Mouse (Mus musculus): ENCODE results near the gene Rho.

The Rho gene

DNA sequence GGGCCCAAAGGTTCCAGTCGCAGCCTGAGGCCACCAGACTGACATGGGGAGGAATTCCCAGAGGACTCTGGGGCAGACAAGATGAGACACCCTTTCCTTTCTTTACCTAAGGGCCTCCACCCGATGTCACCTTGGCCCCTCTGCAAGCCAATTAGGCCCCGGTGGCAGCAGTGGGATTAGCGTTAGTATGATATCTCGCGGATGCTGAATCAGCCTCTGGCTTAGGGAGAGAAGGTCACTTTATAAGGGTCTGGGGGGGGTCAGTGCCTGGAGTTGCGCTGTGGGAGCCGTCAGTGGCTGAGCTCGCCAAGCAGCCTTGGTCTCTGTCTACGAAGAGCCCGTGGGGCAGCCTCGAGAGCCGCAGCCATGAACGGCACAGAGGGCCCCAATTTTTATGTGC, at the start of gene Rho:
Gene Rho, plus strand, starts transcription at position 110 of the 400 bp plus-strand sequence.
- DNase-seq = no peak

- no peak for DNase-seq
Observed at GRCm38 (mm10) chr6:115884018-115884417, 47.5 kb upstream of the Rho start.

- no peak for DNase-seq
Observed at GRCm38 (mm10) chr6:115886894-115887293, 44.7 kb upstream of the Rho start.

DNA sequence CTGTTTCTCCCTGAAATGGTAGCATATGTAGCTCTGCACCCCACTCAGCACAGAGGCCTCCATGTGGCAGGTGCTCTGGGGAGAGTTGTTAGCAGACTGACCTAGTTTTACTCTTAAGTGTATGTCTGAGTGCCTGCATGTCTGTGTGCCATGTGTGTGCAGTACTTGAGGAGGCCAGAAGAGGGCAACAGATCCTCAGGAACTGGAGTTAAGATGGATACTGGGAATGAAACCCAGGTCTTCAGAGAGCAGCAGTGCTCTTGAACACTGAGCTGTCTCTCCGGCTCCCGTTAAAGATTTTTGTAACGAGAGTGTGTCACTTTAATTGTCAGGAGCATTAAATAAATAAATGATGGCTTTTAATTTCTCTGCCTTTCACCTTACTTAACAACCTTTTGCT, 43.3 kb upstream of the Rho start:
- DNase-seq = no peak

DNA sequence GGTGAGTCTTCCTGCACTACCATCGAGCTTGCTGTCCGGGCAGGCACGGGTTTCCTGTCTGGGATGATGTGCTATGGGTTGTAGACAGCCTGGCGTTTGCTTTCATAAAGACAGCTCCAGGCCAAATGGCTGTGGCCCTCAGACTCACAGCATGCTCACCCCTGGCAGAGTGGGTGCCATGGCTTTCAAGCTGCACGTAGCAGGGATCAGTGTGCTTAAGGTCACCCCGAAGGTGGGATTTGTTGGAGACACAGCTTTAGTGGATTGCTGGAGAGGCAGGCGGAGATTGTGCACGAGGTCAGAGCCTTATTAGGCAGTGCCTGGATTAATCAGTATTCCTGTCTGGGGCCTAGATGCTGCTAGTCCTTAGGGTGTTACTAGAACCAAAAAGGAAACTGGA, 40.9 kb upstream of the Rho start:
- DNase-seq = no peak

DNA sequence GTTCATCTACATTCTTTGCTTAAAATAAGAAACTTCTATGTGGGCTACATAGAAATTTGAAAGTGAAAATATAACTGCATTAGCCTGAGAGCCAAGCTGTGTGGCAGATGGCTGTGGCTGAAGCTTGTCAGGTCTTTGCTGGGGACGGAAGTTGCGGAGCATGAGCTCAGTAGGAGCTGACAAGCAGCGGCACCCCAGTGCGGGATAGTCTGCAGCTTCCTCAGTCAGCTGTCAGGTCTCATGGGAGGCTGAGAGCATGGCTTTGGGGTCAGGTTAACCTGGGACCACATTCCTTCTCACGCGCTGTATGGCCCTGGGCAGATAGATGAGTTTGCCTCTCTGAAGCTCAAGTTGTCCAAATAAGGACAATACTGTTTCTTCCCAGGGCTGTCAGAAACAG, 40.5 kb upstream of the Rho start:
- no peak for DNase-seq

DNA sequence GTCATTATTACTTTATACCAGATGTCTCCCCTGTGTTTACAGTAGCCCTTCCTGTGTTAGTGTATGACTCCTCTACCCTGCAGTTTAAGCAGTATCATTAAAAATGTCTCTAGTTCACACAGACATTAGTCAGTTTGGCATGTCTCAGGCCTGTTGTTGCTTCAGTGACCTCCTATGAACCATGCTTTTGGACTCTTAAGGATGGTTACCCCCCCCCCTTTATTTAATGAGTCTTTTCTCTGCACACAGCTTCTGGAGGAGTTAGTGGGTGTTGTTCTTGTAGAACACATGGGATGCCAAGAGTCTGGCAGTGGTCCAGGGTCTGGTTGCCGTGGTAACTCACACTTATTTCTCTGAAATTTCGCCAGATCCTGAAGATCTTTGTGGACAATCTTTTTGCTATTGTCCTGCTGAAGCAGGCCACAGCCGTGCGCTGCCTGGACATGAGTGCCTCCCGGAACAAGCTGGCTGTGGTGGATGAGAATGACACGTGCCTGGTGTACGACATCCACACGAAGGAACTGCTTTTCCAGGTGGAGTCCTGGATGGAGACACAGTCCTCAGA, 40.0 kb upstream of the Rho start:
- DNase-seq = peak; percentile 56 to 61

DNA sequence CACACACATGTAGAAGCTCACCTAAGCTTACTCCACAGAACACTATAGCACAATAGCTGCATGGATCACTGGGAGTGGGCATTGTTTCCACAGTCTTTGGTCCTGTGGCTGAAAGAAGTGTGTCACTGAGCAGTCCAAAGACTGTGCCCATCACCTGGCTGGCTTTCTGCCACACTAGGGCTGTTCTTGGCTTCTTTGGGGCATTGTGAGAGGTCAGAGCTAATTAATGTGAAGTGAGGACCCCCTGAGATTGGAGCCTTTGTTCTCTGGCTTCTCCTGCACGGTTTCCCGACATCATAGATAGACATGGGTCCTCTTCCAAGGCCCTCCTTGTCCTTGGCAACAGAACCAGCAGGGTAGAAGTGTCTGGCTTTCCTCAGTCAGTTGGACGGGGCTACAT, 39.2 kb upstream of the Rho start:
- no peak for DNase-seq

GRCm38 (mm10) chr6:115896346-115896745, 35.2 kb upstream of the Rho start:
- DNase-seq = no peak

- DNase-seq = no peak
Observed at GRCm38 (mm10) chr6:115897117-115897516, 34.4 kb upstream of the Rho start.

DNA sequence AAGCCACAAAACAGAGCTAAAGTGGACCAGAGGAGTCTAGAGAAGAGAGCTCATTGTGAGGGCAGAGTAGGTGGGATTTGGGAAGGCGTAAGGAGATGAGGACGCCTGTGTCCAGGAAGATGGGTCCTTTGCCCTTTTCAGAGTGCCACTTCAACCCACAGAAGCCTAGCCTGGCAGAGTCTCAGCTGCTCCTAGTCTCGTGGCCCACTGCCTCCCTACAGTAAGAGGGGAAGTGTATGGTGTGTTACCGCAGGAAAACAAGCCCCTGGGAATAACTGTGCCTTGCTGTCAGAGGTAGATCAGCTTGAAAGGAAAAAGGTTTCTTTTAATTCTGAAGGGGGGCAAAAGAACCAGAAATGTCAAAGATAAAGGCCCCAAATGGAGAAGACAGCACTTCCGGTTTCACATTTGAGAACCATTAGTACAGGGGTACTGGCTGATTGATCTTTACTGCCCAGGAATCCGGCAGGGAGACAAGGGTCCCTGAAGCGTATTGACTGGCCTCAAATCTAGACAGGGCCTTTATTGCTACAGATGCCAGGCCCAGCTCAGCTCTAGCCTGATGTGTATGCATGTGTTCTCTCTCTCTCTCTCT, 33.5 kb upstream of the Rho start:
- no peak for DNase-seq

DNA sequence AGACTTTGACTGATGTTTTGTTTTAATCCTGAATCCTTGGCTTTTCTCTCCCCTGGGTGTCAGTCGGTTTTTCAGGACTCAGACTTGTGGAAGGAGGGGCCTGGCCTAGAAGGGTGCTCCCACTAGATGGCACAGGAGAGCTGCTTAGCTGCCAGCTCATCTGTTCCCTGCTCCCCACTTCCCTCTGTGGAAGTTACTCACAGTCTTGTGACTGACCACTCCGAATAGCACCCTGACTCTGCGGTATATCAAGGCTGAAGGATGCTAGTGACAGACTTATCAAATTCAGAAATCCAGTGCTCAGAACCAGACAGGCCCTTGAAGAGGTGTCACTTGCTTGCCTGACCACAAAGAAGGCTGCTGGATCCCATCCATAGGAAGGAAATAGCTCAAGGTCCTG, 30.5 kb upstream of the Rho start:
- DNase-seq = peak; percentile 85 to 87

DNA sequence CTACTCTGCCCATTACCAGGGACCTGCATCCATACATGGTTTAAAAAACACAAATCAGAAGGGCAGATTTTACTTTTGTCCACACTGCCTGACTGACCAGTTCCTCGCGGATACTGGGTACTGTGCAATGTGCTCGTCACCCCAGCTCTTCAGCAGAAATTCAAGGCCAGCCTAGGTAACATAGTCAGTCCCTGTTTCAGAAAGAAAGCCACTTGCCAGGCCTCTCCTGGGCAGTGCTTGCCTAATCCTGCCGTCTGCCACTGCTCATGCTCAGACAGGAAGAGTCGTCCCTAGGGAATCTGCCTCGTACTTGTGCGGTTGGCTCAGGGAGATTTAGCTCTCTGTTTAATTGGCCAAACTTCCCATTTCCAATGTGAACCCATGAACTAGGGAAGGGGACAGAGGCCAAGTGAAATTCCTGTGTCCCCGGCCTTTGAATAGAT, 30.0 kb upstream of the Rho start:
- DNase-seq = peak in 1 of 2 experiments; percentile 32

DNA sequence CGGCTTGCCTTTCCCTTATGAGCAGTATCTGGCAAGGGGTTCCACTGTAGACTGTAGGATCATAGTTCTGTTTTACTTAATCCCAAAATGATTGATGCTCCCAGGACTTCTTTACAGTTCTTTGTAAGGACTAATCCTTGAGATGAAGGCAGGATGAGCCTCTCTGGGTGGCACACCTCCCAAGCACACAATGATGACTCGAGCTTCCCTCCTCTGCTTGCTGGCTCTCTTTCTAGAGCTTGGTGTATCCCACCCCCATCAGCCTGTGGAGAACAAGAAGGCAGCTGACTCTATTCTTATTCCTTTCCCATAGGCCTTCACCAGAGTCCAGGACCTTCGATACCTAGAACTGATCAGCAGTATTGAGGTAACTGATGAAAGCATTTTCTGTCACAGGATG, 29.0 kb upstream of the Rho start:
- no peak for DNase-seq

DNA sequence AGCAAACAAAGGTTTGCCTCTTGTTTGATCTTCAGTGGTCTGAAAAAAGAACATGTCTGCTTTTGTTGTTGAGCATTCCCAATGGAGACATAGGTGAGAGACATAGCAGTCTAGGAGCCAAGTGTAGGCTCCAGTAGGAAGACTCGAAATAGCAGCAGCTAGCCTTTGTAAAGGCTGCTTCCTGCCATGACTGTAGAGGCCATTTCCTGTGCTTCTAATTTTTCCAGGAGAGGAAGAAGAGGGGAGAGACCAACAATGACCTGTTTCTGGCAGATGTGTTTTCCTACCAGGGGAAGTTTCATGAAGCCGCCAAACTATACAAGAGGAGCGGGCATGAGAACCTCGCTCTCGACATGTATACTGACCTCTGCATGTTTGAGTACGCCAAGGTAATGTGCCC, 26.0 kb upstream of the Rho start:
- no peak for DNase-seq

DNA sequence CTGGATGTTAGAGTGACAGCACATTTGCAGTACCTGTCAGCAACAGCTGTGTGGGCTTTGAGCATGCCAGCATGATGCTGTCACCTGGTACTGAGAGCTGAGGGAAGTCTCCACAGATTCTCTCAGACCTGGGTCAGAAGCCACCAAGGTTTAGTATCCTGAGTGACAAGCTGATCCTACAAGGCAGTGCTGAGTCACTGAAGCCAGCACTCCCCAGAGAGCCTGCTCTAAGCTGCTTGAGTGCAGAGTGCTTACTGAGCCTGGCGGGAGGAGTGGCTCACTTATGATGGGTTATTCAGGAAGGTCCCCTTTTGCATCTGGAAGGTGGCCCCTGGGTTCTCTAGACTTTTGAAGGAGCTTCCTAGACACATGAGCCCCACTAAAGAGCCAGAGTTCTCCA, 25.1 kb upstream of the Rho start:
- no peak for DNase-seq

DNA sequence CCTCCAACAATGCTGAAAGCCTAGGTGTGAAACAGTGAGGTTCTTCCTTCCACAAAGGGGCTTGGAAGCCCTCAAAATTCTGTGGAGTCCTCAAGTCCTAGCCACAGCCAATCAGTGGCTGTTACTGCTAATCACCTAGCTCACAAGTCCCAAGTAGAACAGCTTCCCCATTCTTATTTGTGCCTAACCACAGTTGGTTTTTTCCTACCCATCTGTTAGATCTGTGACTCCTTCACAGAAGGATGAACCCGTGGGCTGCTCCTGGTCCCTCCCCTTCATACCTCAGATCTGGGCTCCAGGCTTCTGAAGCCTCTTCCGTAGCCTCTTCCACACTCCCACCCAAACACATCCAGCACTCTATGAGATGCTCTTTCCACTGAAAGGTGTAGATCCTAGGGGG, 24.7 kb upstream of the Rho start:
- no peak for DNase-seq

- DNase-seq = no peak
Observed at GRCm38 (mm10) chr6:115908421-115908982, 23.0 kb upstream of the Rho start.

- no peak for DNase-seq
Observed at GRCm38 (mm10) chr6:115909052-115909451, 22.5 kb upstream of the Rho start.

- DNase-seq = peak; percentile 38 to 41
Observed at GRCm38 (mm10) chr6:115909940-115910339, 21.6 kb upstream of the Rho start.

DNA sequence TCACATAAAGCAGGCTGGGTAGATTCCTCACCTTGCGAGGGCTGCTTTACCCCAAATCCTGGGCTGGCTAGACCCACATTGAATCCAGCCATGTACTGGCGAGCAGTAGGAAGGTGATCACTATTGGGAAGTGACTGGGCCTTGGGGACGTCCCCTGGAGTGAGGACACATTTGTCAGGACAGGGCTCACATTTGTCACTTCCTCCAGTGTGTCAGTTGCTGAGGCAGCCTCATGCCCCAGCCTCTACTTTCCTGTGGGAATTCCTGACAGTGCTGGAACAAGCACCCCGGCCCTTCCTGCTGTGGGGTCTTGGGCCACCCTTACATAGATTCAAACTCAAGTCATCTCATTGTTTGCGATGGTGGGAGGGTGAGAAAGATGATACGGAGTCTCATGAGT, 19.8 kb upstream of the Rho start:
- DNase-seq = no peak

DNA sequence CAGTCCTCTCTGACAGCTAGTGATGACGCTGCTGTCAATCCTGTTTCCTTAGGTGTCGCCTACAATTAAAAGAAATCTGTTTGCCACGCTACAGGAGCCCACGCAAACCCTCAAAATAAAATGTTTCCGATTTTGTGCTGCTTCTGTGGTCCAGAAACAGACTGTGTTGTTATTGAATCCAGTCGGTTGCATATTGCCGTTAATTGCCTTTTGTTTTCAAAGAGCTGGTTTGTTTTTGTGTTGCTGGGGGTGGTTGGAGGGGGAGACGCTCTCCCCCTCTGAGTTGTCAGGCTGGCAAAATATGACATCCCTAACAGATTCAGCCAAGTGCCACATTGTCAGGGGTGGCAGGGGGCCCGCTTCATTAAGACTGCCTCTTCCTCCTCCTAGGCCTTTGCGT, 18.1 kb upstream of the Rho start:
- DNase-seq = no peak

GRCm38 (mm10) chr6:115914511-115915202, 16.9 kb upstream of the Rho start:
- peak; percentile 50 to 62 for DNase-seq
